Mouse (Mus musculus): Measurements from ENCODE around the gene Tex11. TPM values are rescaled to one million over a fixed set of nuclear protein-coding genes. Genes with fewer than 3 reads are reported as not detected.

Tex11 gene
- polyA plus RNA-seq, 2 experiments = 0.04 to 0.05 TPM

DNA sequence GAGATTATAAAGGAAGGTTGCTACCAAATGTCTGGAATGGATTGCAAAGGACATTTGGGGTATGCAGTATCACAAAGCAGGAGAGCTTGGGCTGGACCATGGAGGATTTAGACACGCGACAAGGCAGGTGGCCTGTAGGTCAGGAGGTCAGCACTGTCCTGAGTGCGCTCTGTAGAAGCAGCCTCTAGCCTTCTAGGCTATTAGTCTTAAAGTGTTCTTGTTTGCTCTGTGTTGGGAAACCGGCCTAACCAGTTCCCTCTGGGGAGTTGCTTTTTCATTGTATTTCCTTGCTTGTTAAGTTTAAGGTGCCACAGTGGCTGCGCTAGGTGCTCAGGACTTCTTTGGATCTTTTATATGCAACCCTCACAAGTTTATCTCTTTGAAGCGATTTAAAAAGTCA lies 257.4 kb downstream of the Tex11 start:
- Histone ChIP-seq H3K9ac (replicated peaks) (no peak overlapping the region), H3K9me3 (ENCODE audit: control insufficient read depth, low read length) (no peaks in the 10 kb centered on the region), H3K4me1 (replicated peaks; ENCODE audit: control insufficient read depth in 2 of 2, insufficient read depth in 2 of 2, low read length in 1 of 2) (no peaks in the 10 kb centered on the region), H3K36me3 (replicated peaks; ENCODE audit: control insufficient read depth, insufficient read depth, low read depth) (no peaks in the 10 kb centered on the region), H3K27me3 (ENCODE audit: control insufficient read depth, insufficient read depth, low read length) (no peaks in the 10 kb centered on the region), H3K4me3 (ENCODE audit: insufficient read depth in 1 of 2, low read depth in 2 of 2, low read length in 2 of 2) (no peak overlapping the region), H3K4me2 (ENCODE audit: low read depth) (no peak overlapping the region), H3K27ac (no peak overlapping the region)
- no peak for TF ChIP-seq EP300 (IDR thresholded peaks at IDR 0.05; ENCODE audit: low read depth)
- TF ChIP-seq CTCF (IDR thresholded peaks at IDR 0.05; ENCODE audit: low read depth) = no peak
- no peak for DNase-seq (ENCODE audit: low read depth in 3 of 3, low spot score in 3 of 3)
- WGBS (ENCODE audit: insufficient replicate concordance) = 64% methylated on average over 6 of the region's 6 CpGs
- no peak for ATAC-seq (ENCODE audit: insufficient read depth)

- no peak overlapping the region for H3K9ac ChIP-seq (replicated peaks)
- H3K27me3 ChIP-seq (ENCODE audit: control insufficient read depth, insufficient read depth, low read length) = no peaks in the 10 kb centered on the region
- no peak overlapping the region for H3K4me3 ChIP-seq (ENCODE audit: insufficient read depth in 1 of 2, low read depth in 2 of 2, low read length in 2 of 2)
- no peaks in the 10 kb centered on the region for H3K4me1 ChIP-seq (replicated peaks; ENCODE audit: control insufficient read depth in 2 of 2, insufficient read depth in 2 of 2, low read length in 1 of 2)
- 29% methylated on average over 2 of the region's 2 CpGs for WGBS (ENCODE audit: insufficient replicate concordance)
- no peaks in the 10 kb centered on the region for H3K9me3 ChIP-seq (ENCODE audit: control insufficient read depth, low read length)
- H3K27ac ChIP-seq = no peak overlapping the region
- H3K4me2 ChIP-seq (ENCODE audit: low read depth) = no peak overlapping the region
- TF ChIP-seq EP300 (IDR thresholded peaks at IDR 0.05; ENCODE audit: low read depth) = no peak
- no peak for TF ChIP-seq CTCF (IDR thresholded peaks at IDR 0.05; ENCODE audit: low read depth)
- H3K36me3 ChIP-seq (replicated peaks; ENCODE audit: control insufficient read depth, insufficient read depth, low read depth) = no peaks in the 10 kb centered on the region
- ATAC-seq (ENCODE audit: insufficient read depth) = no peak
- DNase-seq (ENCODE audit: low read depth in 3 of 3, low spot score in 3 of 3) = no peak
These were observed 258.8 kb downstream of the Tex11 start for GRCm38 (mm10) chrX:100800643-100801042.

DNA sequence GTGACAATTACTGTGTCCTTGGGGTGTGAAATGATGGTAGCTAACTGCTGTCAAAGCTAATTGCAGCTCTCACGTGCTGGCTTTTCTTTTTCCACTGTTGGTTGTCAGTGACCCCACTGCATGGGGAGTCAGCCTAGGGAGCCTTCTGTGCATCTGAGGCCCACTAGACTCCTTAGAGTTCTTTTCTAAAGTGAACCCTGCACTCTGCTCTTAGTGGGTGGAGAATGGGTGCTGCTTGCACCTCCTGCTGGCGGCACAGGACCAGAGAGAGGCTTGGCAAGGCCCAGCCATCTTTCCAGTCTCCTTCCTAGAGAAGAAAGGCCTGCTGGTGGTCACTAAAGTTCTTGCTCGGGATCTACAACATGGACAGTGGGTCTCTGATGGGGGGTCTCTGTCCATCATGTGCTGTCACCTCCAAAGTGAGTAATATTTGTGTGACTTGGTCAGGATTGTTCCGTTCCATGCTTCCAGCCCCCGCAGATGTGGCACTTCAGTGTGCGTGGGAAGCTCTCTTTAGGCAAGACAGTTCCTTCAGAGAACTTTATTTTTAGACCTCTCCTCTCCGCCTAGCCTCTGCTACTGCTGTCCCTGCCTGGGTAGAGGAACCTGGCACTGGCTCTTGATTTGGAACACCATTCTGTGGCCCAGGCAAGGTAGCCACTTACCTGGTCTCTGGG lies 261.5 kb downstream of the Tex11 start:
- no peaks in the 10 kb centered on the region for H3K36me3 ChIP-seq (replicated peaks; ENCODE audit: control insufficient read depth, insufficient read depth, low read depth)
- H3K27me3 ChIP-seq (ENCODE audit: control insufficient read depth, insufficient read depth, low read length) = no peaks in the 10 kb centered on the region
- DNase-seq (ENCODE audit: low read depth in 3 of 3, low spot score in 3 of 3) (no peak), ATAC-seq (ENCODE audit: insufficient read depth) (no peak)
- H3K4me2 ChIP-seq (ENCODE audit: low read depth) = no peak overlapping the region
- 57% methylated on average over 7 of the region's 7 CpGs for WGBS (ENCODE audit: insufficient replicate concordance)
- H3K9ac ChIP-seq (replicated peaks) = no peak overlapping the region
- H3K4me3 ChIP-seq (ENCODE audit: insufficient read depth in 1 of 2, low read depth in 2 of 2, low read length in 2 of 2) = no peak overlapping the region
- H3K4me1 ChIP-seq (replicated peaks; ENCODE audit: control insufficient read depth in 2 of 2, insufficient read depth in 2 of 2, low read length in 1 of 2) = no peaks in the 10 kb centered on the region
- no peak for TF ChIP-seq CTCF (IDR thresholded peaks at IDR 0.05; ENCODE audit: low read depth)
- TF ChIP-seq EP300 (IDR thresholded peaks at IDR 0.05; ENCODE audit: low read depth) = no peak
- H3K27ac ChIP-seq = no peak overlapping the region
- no peaks in the 10 kb centered on the region for H3K9me3 ChIP-seq (ENCODE audit: control insufficient read depth, low read length)

DNA sequence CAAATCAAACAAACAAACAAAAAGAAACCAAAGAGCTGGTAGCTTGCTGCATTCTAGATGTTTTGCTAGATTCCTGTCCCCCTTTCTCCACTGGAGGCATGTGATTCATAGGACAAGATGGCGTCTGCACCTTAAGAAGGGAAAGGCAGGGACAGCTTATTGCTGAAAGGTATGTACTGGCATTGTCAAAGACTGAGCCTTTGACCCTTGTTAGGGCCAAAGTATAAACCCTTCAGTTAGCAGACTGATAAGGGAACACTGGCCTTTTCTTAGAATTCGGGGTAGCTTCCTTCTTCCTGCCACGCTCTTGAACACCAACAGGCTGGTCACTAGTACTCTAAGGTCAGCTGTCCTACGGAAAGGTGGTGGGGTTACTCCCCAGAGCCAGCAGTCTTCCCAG lies 262.1 kb downstream of the Tex11 start:
- 49% methylated on average over 4 of the region's 4 CpGs for WGBS (ENCODE audit: insufficient replicate concordance)
- no peak for DNase-seq (ENCODE audit: low read depth in 3 of 3, low spot score in 3 of 3)
- no peaks in the 10 kb centered on the region for H3K9me3 ChIP-seq (ENCODE audit: control insufficient read depth, low read length)
- H3K4me3 ChIP-seq (ENCODE audit: insufficient read depth in 1 of 2, low read depth in 2 of 2, low read length in 2 of 2) = no peak overlapping the region
- no peaks in the 10 kb centered on the region for H3K36me3 ChIP-seq (replicated peaks; ENCODE audit: control insufficient read depth, insufficient read depth, low read depth)
- no peaks in the 10 kb centered on the region for H3K4me1 ChIP-seq (replicated peaks; ENCODE audit: control insufficient read depth in 2 of 2, insufficient read depth in 2 of 2, low read length in 1 of 2)
- TF ChIP-seq CTCF (IDR thresholded peaks at IDR 0.05; ENCODE audit: low read depth) = no peak
- no peak for TF ChIP-seq EP300 (IDR thresholded peaks at IDR 0.05; ENCODE audit: low read depth)
- H3K4me2 ChIP-seq (ENCODE audit: low read depth) = no peak overlapping the region
- H3K9ac ChIP-seq (replicated peaks) = no peak overlapping the region
- no peaks in the 10 kb centered on the region for H3K27me3 ChIP-seq (ENCODE audit: control insufficient read depth, insufficient read depth, low read length)
- H3K27ac ChIP-seq = no peak overlapping the region
- ATAC-seq (ENCODE audit: insufficient read depth) = no peak

- no peaks in the 10 kb centered on the region for H3K9me3 ChIP-seq (ENCODE audit: control insufficient read depth, low read length)
- no peaks in the 10 kb centered on the region for H3K27me3 ChIP-seq (ENCODE audit: control insufficient read depth, insufficient read depth, low read length)
- no peaks in the 10 kb centered on the region for H3K36me3 ChIP-seq (replicated peaks; ENCODE audit: control insufficient read depth, insufficient read depth, low read depth)
- WGBS (ENCODE audit: insufficient replicate concordance) = 61% methylated on average over 3 of the region's 3 CpGs
- TF ChIP-seq CTCF (IDR thresholded peaks at IDR 0.05; ENCODE audit: low read depth) = no peak
- no peak for TF ChIP-seq EP300 (IDR thresholded peaks at IDR 0.05; ENCODE audit: low read depth)
- no peak overlapping the region for H3K9ac ChIP-seq (replicated peaks)
- H3K27ac ChIP-seq = no peak overlapping the region
- DNase-seq (ENCODE audit: low read depth in 3 of 3, low spot score in 3 of 3) (no peak), ATAC-seq (ENCODE audit: insufficient read depth) (no peak)
- H3K4me3 ChIP-seq (ENCODE audit: insufficient read depth in 1 of 2, low read depth in 2 of 2, low read length in 2 of 2) = no peak overlapping the region
- no peaks in the 10 kb centered on the region for H3K4me1 ChIP-seq (replicated peaks; ENCODE audit: control insufficient read depth in 2 of 2, insufficient read depth in 2 of 2, low read length in 1 of 2)
- no peak overlapping the region for H3K4me2 ChIP-seq (ENCODE audit: low read depth)
These were observed 262.8 kb downstream of the Tex11 start for GRCm38 (mm10) chrX:100796741-100797090.
